Mouse (Mus musculus): ENCODE measurements around the gene Ubac2.

DNA sequence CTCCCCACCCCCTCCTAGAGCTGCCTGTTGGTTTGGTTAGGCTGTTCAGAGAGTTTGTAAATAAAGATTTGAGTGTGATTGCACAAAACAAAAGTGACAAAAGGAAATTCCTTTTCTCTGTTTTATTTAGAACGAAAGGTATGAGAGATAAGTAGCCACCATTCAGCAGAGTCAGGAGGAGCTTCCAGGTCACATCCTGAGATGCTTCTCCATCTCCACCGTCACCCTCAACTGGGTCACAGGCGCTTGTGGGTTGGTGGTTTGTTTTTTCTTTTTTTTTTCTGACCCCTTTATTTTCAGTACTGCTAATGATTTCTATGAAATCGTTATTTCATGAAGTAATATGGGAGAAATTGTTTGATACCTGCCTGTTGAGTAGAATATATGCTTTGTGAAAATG lies 57.9 kb downstream of the Ubac2 start:
- TF ChIP-seq EP300 (IDR thresholded peaks at IDR 0.05; ENCODE audit: low read depth), result no peak
- TF ChIP-seq CTCF (IDR thresholded peaks at IDR 0.05; ENCODE audit: low read depth), result no peak
